Mouse (Mus musculus): Measurements from ENCODE around the gene Klrb1b.

DNA sequence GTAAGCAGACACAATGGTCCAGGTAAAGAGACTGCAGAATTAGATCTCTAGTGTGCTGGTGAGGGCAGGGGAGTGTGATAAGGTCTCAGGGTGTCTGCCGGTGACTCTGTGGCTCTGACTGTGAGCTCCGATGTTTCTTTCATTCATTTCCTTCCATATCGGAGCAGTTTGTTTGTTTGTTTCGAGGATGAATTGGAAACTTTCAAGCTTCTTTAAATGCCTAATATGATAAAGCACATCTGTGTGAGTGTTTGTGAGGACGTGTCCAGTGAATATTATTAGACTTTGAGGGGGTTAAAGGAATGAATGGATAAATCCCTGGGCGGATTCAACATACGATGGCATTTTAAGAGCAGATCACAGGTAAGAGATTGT is 26.2 kb downstream of the Klrb1b start:
- TF ChIP-seq CTCF (IDR thresholded peaks at IDR 0.05; ENCODE audit: control insufficient read depth, insufficient read depth, low read length) (no peak), POLR2A (IDR thresholded peaks at IDR 0.05; ENCODE audit: borderline replicate concordance, control insufficient read depth, low read depth, low read length) (no peak)

Data from bone marrow, adult 2 months (tissue).